Mouse (Mus musculus) CD4-positive naive resting alpha-beta T cell, adult 57 days (primary cell): ENCODE data around the gene Fam180a. TPM values are rescaled to one million over a fixed set of nuclear protein-coding genes. Genes with fewer than 3 reads are reported as not detected.

Source experiments
- total RNA-seq: library from RNA; stranded (reverse); gene quantifications from one replicate; pipeline ENCODE4 v1.2.4, GENCODE M21; 2023

Fam180a gene
- total RNA-seq: not detected

DNA sequence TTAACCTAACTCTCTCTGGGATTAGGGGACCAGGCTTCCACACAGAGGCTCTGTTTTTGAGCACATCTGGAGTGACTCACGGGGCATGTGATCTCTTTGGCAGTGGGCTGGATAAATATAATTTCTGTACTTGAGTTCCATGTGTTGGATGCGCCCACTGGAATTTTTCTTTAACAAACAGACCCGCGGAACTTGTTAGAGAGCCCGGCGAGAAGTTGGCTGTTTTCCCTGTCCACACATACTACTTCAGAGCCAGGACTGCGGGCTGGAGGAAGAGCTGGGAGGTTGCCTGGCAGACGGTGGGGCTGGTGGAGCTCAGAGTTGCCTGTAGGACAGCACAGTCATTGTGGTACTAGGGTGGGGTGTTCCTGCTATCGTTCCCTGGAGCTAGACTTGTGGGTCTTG, at the start of gene Fam180a:
Gene Fam180a, minus strand, starts transcription at position 31 of the 405 bp plus-strand sequence.

DNA sequence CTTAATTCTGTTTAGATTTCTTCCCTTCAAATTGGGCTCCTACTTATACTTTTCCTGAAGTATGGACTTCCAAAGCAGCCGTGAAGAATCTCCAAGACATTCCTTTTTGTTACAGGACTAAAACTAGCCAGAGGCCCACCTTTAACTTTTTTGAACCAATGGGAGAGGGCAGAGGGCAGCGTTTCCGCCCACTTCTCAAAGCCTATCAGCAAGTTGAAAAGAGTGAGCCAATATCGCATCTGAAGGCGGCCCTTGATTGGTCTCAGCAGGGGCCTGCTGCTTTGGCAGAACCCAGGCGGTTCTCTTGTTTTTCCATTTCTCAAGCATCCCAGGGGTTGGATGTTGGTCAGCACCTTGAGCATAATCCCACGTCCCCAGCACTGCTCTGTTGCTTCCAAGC, 17.9 kb downstream of the Fam180a start, which contains the start of gene Slc13a4:
Gene Slc13a4, minus strand, starts transcription at position 95 of the 400 bp plus-strand sequence.

Other genes starting within 250 kb of the Fam180a start
- 53.9 TPM for gene Cnot4, start 192.4 kb downstream of the Fam180a start, total RNA-seq
- 51.9 TPM for gene Nup205, start 148.7 kb downstream of the Fam180a start, total RNA-seq
- not detected for gene Slc13a4, start 18.0 kb downstream of the Fam180a start, total RNA-seq
- gene Mtpn, start 213.7 kb upstream of the Fam180a start, total RNA-seq: 77.6 TPM